Mouse (Mus musculus) cerebellum, postnatal 36 days (tissue): Measurements from ENCODE around the gene Pdia2.
"Not testable (repeated sequence)": the region's sequence is repeated elsewhere in the genome, so short reads cannot be mapped to it uniquely, and the experiment has no call there.

ENCODE experiments used
- DNase-seq, 2 experiments: peaks; one replicate each; pipeline ENCODE4 v3.0.0; 2021 to 2022; ENCODE audit warnings: mixed read lengths in 2 of 2

Gene Pdia2

DNA sequence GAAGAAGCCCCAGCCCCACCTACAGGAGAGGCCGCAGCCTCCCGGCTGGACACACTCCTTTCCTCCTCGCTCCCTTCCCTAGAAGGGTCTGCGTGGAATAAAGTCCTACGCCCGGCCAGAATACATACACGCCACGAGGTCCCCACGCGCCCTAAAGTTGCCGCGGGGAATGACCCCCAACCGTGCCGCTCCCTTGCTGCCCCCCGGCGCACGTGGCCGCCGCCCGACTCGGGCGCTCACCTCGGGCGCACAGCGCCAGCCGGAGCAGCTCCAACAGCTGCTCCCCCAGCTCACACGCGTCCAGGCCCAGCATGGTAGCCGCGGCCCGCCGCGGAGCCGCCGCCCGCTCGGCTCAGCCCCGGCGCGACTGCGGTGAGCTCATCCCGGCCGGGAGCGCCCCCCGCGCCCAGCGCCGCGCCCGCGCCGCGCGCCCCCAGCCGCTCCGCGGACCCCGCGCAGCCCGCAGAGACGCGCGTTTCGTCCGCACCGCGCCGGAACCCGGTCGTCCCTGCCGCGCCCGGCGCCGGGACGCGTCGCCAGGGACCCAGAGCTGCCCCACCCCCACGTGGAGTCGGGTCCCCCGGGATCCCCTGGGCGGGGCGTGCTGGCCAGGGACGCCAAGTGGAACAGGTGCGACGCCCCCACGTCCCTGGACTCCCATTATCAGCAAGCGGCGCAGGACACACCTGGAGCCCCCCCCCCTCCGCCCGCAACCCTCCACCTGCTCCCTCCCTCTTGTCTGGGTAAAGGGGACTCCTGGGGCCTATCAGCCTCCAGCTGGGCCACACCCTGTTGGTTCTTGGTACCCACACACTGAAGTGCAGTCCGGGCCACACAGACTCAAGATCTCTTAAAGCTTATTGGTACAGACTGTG, 2.2 kb upstream of the Pdia2 start:
- DNase-seq, result no peak

DNA sequence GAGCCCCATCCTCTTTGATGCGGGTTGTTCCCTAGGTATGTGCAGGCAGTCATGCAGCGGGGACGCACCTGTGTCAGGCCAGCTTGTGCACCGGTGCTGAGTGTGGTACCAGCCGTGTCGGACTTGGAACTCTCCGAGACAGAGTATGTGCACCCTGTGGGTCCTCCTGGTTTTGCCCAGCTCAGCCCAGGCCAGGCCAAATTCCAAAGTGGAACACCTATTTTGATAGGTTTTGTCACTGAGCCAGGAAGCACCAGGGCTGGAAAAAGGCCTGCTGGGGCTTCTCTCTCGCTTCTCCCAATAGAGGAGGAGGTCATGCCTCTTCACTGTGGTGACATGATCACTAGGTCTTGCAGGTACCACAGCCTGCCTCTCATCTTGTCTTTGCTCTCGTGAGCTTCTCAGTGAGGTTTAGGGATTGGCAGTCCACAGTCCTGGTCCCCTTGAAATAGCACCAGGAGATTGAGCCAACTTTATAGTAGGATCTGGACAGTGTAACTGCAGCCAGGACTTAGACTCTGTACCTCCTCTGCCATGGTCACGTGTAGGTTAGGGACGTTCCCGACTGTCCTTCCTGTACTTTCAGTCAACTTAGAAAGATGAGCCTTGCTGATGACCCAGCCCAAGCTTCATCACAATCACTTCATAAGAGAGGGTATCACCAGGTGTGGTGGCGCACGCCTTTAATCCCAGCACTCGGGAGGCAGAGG, 6.3 kb downstream of the Pdia2 start:
- DNase-seq, result no peak

GRCm38 (mm10) chr17:26191486-26191885, 7.4 kb downstream of the Pdia2 start:
- DNase-seq, result not testable (repeated sequence)

DNA sequence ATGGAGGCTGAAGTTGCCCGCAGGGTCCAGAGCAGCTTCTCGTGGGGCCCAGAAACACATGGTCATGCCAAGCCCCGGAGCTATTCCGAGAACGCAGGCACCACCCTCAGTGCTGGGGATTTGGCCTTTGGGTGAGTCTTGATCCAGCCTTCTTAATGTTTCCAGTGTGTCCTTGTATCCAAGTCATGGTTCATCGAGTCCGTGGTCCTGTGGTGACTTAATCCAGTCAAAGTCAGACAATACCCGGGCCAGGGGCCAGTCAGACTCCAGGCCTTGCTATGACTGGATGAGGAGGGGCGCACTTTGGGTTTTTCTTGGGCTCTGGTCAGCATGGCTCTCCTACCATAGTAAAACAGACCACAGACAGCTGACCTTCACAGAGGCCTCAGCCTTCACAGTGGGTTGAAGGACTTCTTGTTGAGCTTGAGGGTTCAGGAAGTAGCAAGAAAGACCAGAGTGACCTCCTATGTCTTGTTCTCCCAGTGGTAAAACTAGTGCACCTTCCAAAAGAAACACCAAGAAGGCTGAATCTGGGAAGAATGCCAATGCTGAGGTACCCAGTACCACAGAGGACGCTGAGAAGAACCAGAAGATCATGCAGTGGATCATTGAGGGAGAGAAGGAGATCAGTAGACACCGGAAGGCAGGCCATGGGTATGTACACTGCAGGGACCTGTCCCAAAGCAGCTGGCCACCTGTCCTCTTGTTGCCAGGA, 10.6 kb downstream of the Pdia2 start:
- DNase-seq, result no peak

- peak; percentile 46 to 63 for DNase-seq
Observed at GRCm38 (mm10) chr17:26187592-26187991, 11.3 kb downstream of the Pdia2 start.

- DNase-seq, result no peak
Observed at GRCm38 (mm10) chr17:26181179-26181578, 17.7 kb downstream of the Pdia2 start.

DNA sequence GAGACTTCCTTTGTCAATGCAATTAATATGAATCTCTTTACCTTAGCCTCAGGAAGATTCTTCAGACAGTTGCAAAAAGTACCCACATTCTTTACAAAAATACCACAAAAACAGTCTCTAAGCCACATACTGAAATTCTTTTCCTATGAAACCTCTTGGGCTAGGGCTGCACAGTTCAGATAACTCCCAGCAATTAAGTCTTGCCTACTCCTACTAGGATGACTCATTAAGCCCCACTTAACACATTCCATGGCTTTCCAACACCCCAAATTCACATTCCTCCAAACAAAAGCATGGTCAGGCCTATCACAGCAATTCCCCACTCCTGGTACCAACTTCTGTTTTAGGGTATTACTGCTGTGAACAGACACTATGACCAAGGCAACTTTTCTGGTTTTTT, 20.3 kb downstream of the Pdia2 start:
- DNase-seq, result no peak

DNA sequence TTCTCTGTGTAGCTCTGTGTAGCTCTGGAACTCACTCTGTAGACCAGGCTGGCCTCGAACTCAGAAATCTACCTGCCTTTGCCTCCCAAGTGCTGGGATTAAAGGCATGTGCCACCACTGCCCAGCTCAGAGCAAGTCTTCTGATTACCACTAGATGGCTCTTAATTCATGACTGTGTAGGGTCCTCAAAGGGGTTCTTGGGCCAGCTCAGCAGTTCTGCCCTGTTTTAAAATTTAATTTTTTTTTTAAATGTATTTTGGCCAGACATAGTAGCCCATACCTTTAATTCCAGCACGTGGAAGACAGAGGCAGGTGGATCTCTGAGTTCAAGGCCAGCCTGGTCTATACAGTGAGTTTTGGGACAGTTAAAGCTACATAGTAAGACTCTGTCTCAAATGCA, 23.6 kb downstream of the Pdia2 start:
- not testable (repeated sequence) for DNase-seq

GRCm38 (mm10) chr17:26168039-26168438, 30.8 kb downstream of the Pdia2 start:
- DNase-seq, result no peak

DNA sequence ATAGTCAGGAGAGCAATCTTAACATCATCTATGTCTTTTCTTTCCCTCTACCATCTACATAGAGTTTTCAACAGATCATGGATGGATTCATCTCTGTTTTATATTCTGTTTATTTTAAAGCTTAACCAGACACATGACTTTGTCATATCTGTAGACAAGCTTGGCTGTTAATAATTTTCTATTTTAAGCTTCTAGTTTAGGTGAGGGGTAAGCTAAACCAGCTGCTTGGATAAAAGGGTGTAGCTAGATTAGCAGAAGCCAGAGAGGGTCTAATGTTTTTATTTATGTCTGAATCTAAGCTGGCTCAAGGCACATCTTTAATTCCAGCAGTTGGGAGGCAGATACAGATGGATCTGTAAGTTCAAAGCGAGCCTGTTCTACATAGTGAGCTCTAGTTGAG, 36.2 kb downstream of the Pdia2 start:
- DNase-seq, result no peak

GRCm38 (mm10) chr17:26151886-26152630, 46.8 kb downstream of the Pdia2 start:
- DNase-seq, result no peak

GRCm38 (mm10) chr17:26149056-26149455, 49.8 kb downstream of the Pdia2 start:
- DNase-seq, result no peak
